Mouse (Mus musculus) liver, postnatal 0 days (tissue): Measurements from ENCODE around the gene Tdp1.

Experiments
- CTCF ChIP-seq: sonication (generic); IDR thresholded peaks from 2 replicates; pipeline ENCODE4 v1.5.1; 2016; ENCODE audit warnings: antibody characterized with exemption, low read depth
- EP300 ChIP-seq: IDR thresholded peaks from 2 replicates; pipeline ENCODE4 v1.6.1; 2016; ENCODE audit warnings: antibody characterized with exemption, low read depth, mild to moderate bottlenecking

- no peak for TF ChIP-seq CTCF
- no peak for TF ChIP-seq EP300
Measured at GRCm38 (mm10) chr12:100001246-100001645, 116.9 kb downstream of the Tdp1 start.
